Mouse (Mus musculus) cortical plate, adult 2 months (tissue): ENCODE data around the gene Rccd1. TPM values are rescaled to one million over a fixed set of nuclear protein-coding genes. Genes with fewer than 3 reads are reported as not detected.
A peak's percentile ranks its signal among the peaks of the same experiment; 100 is the strongest.

Source experiments
- H3K27ac ChIP-seq: fragments of 200-500 bp; 2 replicates; pipeline ENCODE4 v1.5.1; 2012; ENCODE audit warnings: low read length, control low read depth, inconsistent platforms; ENCODE audit not compliant: insufficient read depth
- H3K4me1 ChIP-seq: fragments of 200-500 bp; 2 replicates; pipeline ENCODE4 v1.6.1; 2011; ENCODE audit warnings: low read length; ENCODE audit not compliant: control insufficient read depth, insufficient read depth
- H3K4me3 ChIP-seq: fragments of 200-500 bp; 2 replicates; pipeline ENCODE4 v1.5.1; 2011; ENCODE audit warnings: mild to moderate bottlenecking, low read length, control low read depth; ENCODE audit not compliant: insufficient read depth
- CTCF ChIP-seq: fragments of 200-500 bp; IDR thresholded peaks from 2 replicates; pipeline ENCODE4 v1.5.1; 2011; ENCODE audit warnings: mild to moderate bottlenecking, control low read depth, low read length; ENCODE audit not compliant: insufficient read depth; ENCODE audit errors: extremely low read depth
- POLR2A ChIP-seq: fragments of 200-500 bp; IDR thresholded peaks from 2 replicates; pipeline ENCODE4 v1.6.1; 2011; ENCODE audit warnings: mild to moderate bottlenecking, low read length, control low read depth; ENCODE audit not compliant: insufficient read depth; ENCODE audit errors: extremely low read depth
- polyA plus RNA-seq: library from polyadenylated mRNA; depleted of rRNA; stranded (reverse); fragments of >200 nt; gene quantifications from 2 replicates; pipeline ENCODE4 v1.2.3, GENCODE M21; 2012

Gene Rccd1
- polyA plus RNA-seq, 1 experiment, result 17.4 TPM

GRCm38 (mm10) chr7:80347670-80348586 lies 23.7 kb upstream of the Rccd1 start:
- no peak for TF ChIP-seq POLR2A
- no peak for TF ChIP-seq CTCF
- Histone ChIP-seq H3K4me3 (no peak overlapping the region), H3K27ac (no peak overlapping the region), H3K4me1 (no peaks in the 10 kb centered on the region; the same call in 1 of the 2 replicates)

GRCm38 (mm10) chr7:80346830-80347229 lies 22.6 kb upstream of the Rccd1 start:
- no peaks in the 10 kb centered on the region; the same call in 1 of the 2 replicates for H3K4me1 ChIP-seq

DNA sequence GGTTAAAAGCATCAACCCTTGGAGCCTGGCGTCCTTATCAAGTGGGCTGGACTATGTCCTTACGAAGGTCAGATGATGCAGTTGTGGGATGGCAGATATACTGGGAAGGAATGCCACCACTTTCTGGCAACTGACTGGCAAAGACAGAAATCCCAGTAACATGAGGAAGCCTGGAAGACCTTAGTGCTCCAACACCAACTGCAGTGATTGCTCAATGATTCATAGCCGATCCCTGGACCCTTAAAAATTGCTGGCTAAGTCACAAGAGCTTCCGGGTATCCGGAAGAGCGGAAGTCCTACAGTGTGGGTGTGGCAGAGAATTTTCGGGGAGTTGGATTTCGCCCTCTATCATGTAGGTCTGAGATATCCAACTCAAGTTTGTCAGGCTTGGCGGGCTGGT lies 21.9 kb upstream of the Rccd1 start:
- no peak overlapping the region for H3K4me3 ChIP-seq
- no peak for TF ChIP-seq POLR2A
- TF ChIP-seq CTCF, result no peak
- H3K4me1 ChIP-seq, result no peaks in the 10 kb centered on the region; the same call in 1 of the 2 replicates
- H3K27ac ChIP-seq, result no peak overlapping the region

More at GRCm38 (mm10) chr7:80346830-80347229, 22.6 kb upstream of the Rccd1 start:
- Histone ChIP-seq H3K4me3 (no peak overlapping the region), H3K27ac (no peak overlapping the region)
- TF ChIP-seq CTCF (no peak), POLR2A (no peak)

GRCm38 (mm10) chr7:80343270-80344018 lies 19.2 kb upstream of the Rccd1 start:
- Histone ChIP-seq H3K4me3 (peak overlapping the region; percentile 50), H3K4me1 (no peaks in the 10 kb centered on the region; the same call in none of the 2 replicates), H3K27ac (peak overlapping the region; percentile 9; the same call in 1 of the 2 replicates)
- TF ChIP-seq CTCF (no peak), POLR2A (no peak)

GRCm38 (mm10) chr7:80342858-80343257 lies 18.6 kb upstream of the Rccd1 start, which contains the start of gene Hddc3:
TSS of gene Hddc3 (plus strand) at chr7:80343104.
- H3K4me3 ChIP-seq, result peak within 1 kb of the TSS; percentile 50
- TF ChIP-seq CTCF (peak; percentile 67), POLR2A (peak; percentile 88)

GRCm38 (mm10) chr7:80341793-80342192 lies 17.5 kb upstream of the Rccd1 start:
- H3K27ac ChIP-seq, result no peak overlapping the region
- H3K4me1 ChIP-seq, result no peaks in the 10 kb centered on the region; the same call in none of the 2 replicates
- TF ChIP-seq POLR2A, result no peak
- TF ChIP-seq CTCF, result no peak

More at GRCm38 (mm10) chr7:80342858-80343257, 18.6 kb upstream of the Rccd1 start, which contains the start of gene Hddc3:
- peak within 1 kb of the TSS; percentile 9; the same call in 1 of the 2 replicates for H3K27ac ChIP-seq
- no peaks in the 10 kb centered on the region; the same call in none of the 2 replicates for H3K4me1 ChIP-seq

GRCm38 (mm10) chr7:80340793-80341192 lies 16.5 kb upstream of the Rccd1 start, which contains the start of gene Unc45a:
TSS of gene Unc45a (minus strand) at chr7:80341005.
- H3K4me3 ChIP-seq, result peak within 1 kb of the TSS; percentile 60
- peak; percentile 61 for TF ChIP-seq CTCF
- TF ChIP-seq POLR2A, result no peak
- H3K4me1 ChIP-seq, result no peaks in the 10 kb centered on the region; the same call in none of the 2 replicates
- no peak within 1 kb of the TSS; the same call in 1 of the 2 replicates for H3K27ac ChIP-seq

More at GRCm38 (mm10) chr7:80341793-80342192, 17.5 kb upstream of the Rccd1 start:
- H3K4me3 ChIP-seq, result no peak overlapping the region

- TF ChIP-seq CTCF (peak; percentile 62), POLR2A (peak; percentile 97)
- Histone ChIP-seq H3K27ac (no peak overlapping the region; the same call in 1 of the 2 replicates), H3K4me3 (peak overlapping the region; percentile 60), H3K4me1 (no peaks in the 10 kb centered on the region; the same call in none of the 2 replicates)
These were observed 15.8 kb upstream of the Rccd1 start for GRCm38 (mm10) chr7:80339793-80340628.
